Mouse (Mus musculus) hindbrain, embryonic 11.5 days (tissue): ENCODE measurements at regions not wholly inside any gene's neighbourhood (a gene's known extent, or its start where the extent isn't known, plus 50 kb on each side); places are given as distances from the start of the nearest gene placed in this dataset.
"Not testable (repeated sequence)": the region's sequence is repeated elsewhere in the genome, so short reads cannot be mapped to it uniquely, and the experiment has no call there.

Experiments used
- ATAC-seq: fragments of 200-750 bp; cut with Nextera tagmentation; 2 replicates; pipeline ENCODE4 v1.8.0; 2017; ENCODE audit warnings: mild to moderate bottlenecking, moderate TSS enrichment, moderate library complexity; ENCODE audit not compliant: low FRiP score
- DNase-seq: peaks from one replicate; pipeline ENCODE4 v3.0.0-alpha.2; 2015; ENCODE audit warnings: low spot score
- H3K27ac ChIP-seq: fragments of 300-500 bp; sonication (generic); 2 replicates; pipeline ENCODE4 v1.5.1; 2014; ENCODE audit warnings: mild to moderate bottlenecking, low read depth, low read length
- H3K27me3 ChIP-seq: fragments of 300-500 bp; sonication (generic); 2 replicates; pipeline ENCODE4 v1.6.1; 2014; ENCODE audit warnings: mild to moderate bottlenecking, low read length, moderate library complexity, mixed read lengths; ENCODE audit not compliant: control insufficient read depth, insufficient read depth
- H3K36me3 ChIP-seq: fragments of 300-500 bp; sonication (generic); 2 replicates; pipeline ENCODE4 v1.6.1; 2014; ENCODE audit warnings: mild to moderate bottlenecking, low read length, moderate library complexity, mixed read lengths; ENCODE audit not compliant: control insufficient read depth, insufficient read depth
- H3K4me1 ChIP-seq: fragments of 300-500 bp; sonication (generic); replicated peaks from 2 replicates; pipeline ENCODE4 v1.6.1; 2014; ENCODE audit warnings: low read length, mixed read lengths; ENCODE audit not compliant: control insufficient read depth, insufficient read depth
- H3K4me2 ChIP-seq: fragments of 300-500 bp; sonication (generic); replicated peaks from 2 replicates; pipeline ENCODE4 v1.6.1; 2014; ENCODE audit warnings: mild to moderate bottlenecking, low read depth, low read length
- H3K4me3 ChIP-seq: fragments of 300-500 bp; sonication (generic); 2 replicates; pipeline ENCODE4 v1.5.1; 2014; ENCODE audit warnings: low read depth, low read length
- H3K9ac ChIP-seq: fragments of 300-500 bp; sonication (generic); 2 replicates; pipeline ENCODE4 v1.6.1; 2014; ENCODE audit warnings: low read depth, low read length
- H3K9me3 ChIP-seq: fragments of 300-500 bp; sonication (generic); 2 replicates; pipeline ENCODE4 v1.6.1; 2016; ENCODE audit warnings: low read length; ENCODE audit not compliant: control insufficient read depth
- WGBS: fragments of 180-500 bp; shearing (Covaris S2); extraction: QIAGEN DNeasy Blood & Tissue Kit; methylation state at CpG from one replicate; pipeline ENCODE4 v1.1.7; 2014; 5-methylcytosine and 5-hydroxymethylcytosine counted together

GRCm38 (mm10) chr1:12572770-12573169 is 1158.9 kb downstream of the A830018L16Rik start:
- Histone ChIP-seq H3K36me3 (no peaks in the 10 kb centered on the region), H3K9ac (no peak overlapping the region), H3K4me3 (no peak overlapping the region), H3K4me1 (no peaks in the 10 kb centered on the region), H3K27ac (no peak overlapping the region), H3K4me2 (no peak overlapping the region), H3K27me3 (no peaks in the 10 kb centered on the region), H3K9me3 (no peaks in the 10 kb centered on the region)
- no peak for ATAC-seq
- no peak for DNase-seq
- WGBS, result 68% methylated on average over 4 of the region's 4 CpGs

GRCm38 (mm10) chr1:12574274-12574673 is 1160.4 kb downstream of the A830018L16Rik start:
- H3K27me3 ChIP-seq, result no peaks in the 10 kb centered on the region
- 78% methylated on average over 5 of the region's 5 CpGs for WGBS
- H3K9me3 ChIP-seq, result no peaks in the 10 kb centered on the region
- H3K4me2 ChIP-seq, result no peak overlapping the region
- no peaks in the 10 kb centered on the region for H3K4me1 ChIP-seq
- H3K9ac ChIP-seq, result no peak overlapping the region
- H3K27ac ChIP-seq, result no peak overlapping the region
- no peak overlapping the region for H3K4me3 ChIP-seq
- no peaks in the 10 kb centered on the region for H3K36me3 ChIP-seq
- ATAC-seq (no peak), DNase-seq (no peak)

GRCm38 (mm10) chr1:12577027-12577703 is 1163.3 kb downstream of the A830018L16Rik start:
- Histone ChIP-seq H3K4me1 (no peaks in the 10 kb centered on the region), H3K36me3 (no peaks in the 10 kb centered on the region), H3K27ac (0 out of 2 replicates have a peak overlapping the region, but pooled peaks have one; percentile 51), H3K27me3 (no peaks in the 10 kb centered on the region), H3K9ac (peak overlapping the region; percentile 42; the same call in 1 of the 2 replicates), H3K9me3 (no peaks in the 10 kb centered on the region), H3K4me3 (peak overlapping the region; percentile 12; the same call in 1 of the 2 replicates), H3K4me2 (peak overlapping the region; percentile 36)
- 3% methylated on average over 11 of the region's 13 CpGs for WGBS
- ATAC-seq (peak; percentile 69), DNase-seq (peak; percentile 54)

- no peak overlapping the region for H3K4me3 ChIP-seq
- no peaks in the 10 kb centered on the region for H3K36me3 ChIP-seq
- ATAC-seq, result no peak
- H3K9me3 ChIP-seq, result no peaks in the 10 kb centered on the region
- 61% methylated on average over 1 of the region's 1 CpGs for WGBS
- H3K27me3 ChIP-seq, result no peaks in the 10 kb centered on the region
- no peaks in the 10 kb centered on the region for H3K4me1 ChIP-seq
- H3K27ac ChIP-seq, result no peak overlapping the region
- DNase-seq, result no peak
- H3K4me2 ChIP-seq, result no peak overlapping the region
- H3K9ac ChIP-seq, result no peak overlapping the region
Measured at GRCm38 (mm10) chr1:12577978-12578377, 1164.1 kb downstream of the A830018L16Rik start.

GRCm38 (mm10) chr1:12583012-12583411 is 1169.1 kb downstream of the A830018L16Rik start:
- DNase-seq, result no peak
- Histone ChIP-seq H3K9me3 (no peaks in the 10 kb centered on the region), H3K27ac (no peak overlapping the region), H3K4me3 (no peak overlapping the region), H3K4me1 (no peaks in the 10 kb centered on the region), H3K27me3 (no peaks in the 10 kb centered on the region), H3K9ac (no peak overlapping the region), H3K4me2 (no peak overlapping the region), H3K36me3 (no peaks in the 10 kb centered on the region)
- ATAC-seq, result no peak
- 59% methylated on average over 3 of the region's 3 CpGs for WGBS

- not testable (repeated sequence) for H3K27me3 ChIP-seq, H3K36me3 ChIP-seq, H3K9me3 ChIP-seq, H3K9ac ChIP-seq, H3K4me1 ChIP-seq, H3K27ac ChIP-seq, DNase-seq, H3K4me3 ChIP-seq, ATAC-seq, H3K4me2 ChIP-seq
- 89% methylated on average over 6 of the region's 6 CpGs for WGBS
Measured at GRCm38 (mm10) chr1:12586981-12587380, 1173.1 kb downstream of the A830018L16Rik start.

- H3K27ac ChIP-seq, result no peak overlapping the region
- ATAC-seq, result no peak
- no peaks in the 10 kb centered on the region for H3K4me1 ChIP-seq
- H3K27me3 ChIP-seq, result no peaks in the 10 kb centered on the region
- H3K36me3 ChIP-seq, result no peaks in the 10 kb centered on the region
- H3K4me3 ChIP-seq, result no peak overlapping the region
- DNase-seq, result no peak
- no peaks in the 10 kb centered on the region for H3K9me3 ChIP-seq
- 87% methylated on average over 4 of the region's 4 CpGs for WGBS
- H3K9ac ChIP-seq, result no peak overlapping the region
- no peak overlapping the region for H3K4me2 ChIP-seq
Measured at GRCm38 (mm10) chr1:12612102-12612501, 1198.2 kb downstream of the A830018L16Rik start.

GRCm38 (mm10) chr1:12615303-12615702 is 1201.4 kb downstream of the A830018L16Rik start:
- Histone ChIP-seq H3K9ac (no peak overlapping the region), H3K27me3 (no peaks in the 10 kb centered on the region), H3K4me3 (no peak overlapping the region), H3K9me3 (no peaks in the 10 kb centered on the region), H3K4me2 (no peak overlapping the region), H3K36me3 (no peaks in the 10 kb centered on the region), H3K27ac (no peak overlapping the region), H3K4me1 (no peaks in the 10 kb centered on the region)
- DNase-seq (no peak), ATAC-seq (no peak)
- WGBS, result 84% methylated on average over 3 of the region's 3 CpGs

- Histone ChIP-seq H3K9ac (no peak overlapping the region), H3K4me1 (no peaks in the 10 kb centered on the region), H3K4me3 (no peak overlapping the region), H3K36me3 (no peaks in the 10 kb centered on the region), H3K27me3 (no peaks in the 10 kb centered on the region), H3K9me3 (no peaks in the 10 kb centered on the region), H3K27ac (no peak overlapping the region), H3K4me2 (no peak overlapping the region)
- 84% methylated on average over 10 of the region's 10 CpGs for WGBS
- no peak for DNase-seq
- no peak for ATAC-seq
Measured at GRCm38 (mm10) chr1:12615733-12616481, 1202.0 kb downstream of the A830018L16Rik start.
